Mouse (Mus musculus) forebrain, embryonic 10.5 days (tissue): ENCODE data around the gene Galm. TPM values are rescaled to one million over a fixed set of nuclear protein-coding genes. Genes with fewer than 3 reads are reported as not detected.

Experiments used
- DNase-seq: peaks from one replicate; pipeline ENCODE4 v3.0.0-alpha.2; 2017; ENCODE audit warnings: low spot score; ENCODE audit errors: extremely low spot score
- H3K27ac ChIP-seq: fragments of 300-500 bp; sonication (generic); 2 replicates; pipeline ENCODE4 v1.5.1; 2016; ENCODE audit warnings: mild to moderate bottlenecking
- H3K27me3 ChIP-seq: fragments of 300-500 bp; sonication (generic); 2 replicates; pipeline ENCODE4 v1.6.1; 2016; ENCODE audit warnings: mild to moderate bottlenecking; ENCODE audit not compliant: poor library complexity, severe bottlenecking
- H3K36me3 ChIP-seq: fragments of 300-500 bp; sonication (generic); replicated peaks from 2 replicates; pipeline ENCODE4 v1.6.1; 2016; ENCODE audit warnings: mild to moderate bottlenecking, moderate library complexity
- H3K4me1 ChIP-seq: fragments of 300-500 bp; sonication (generic); 2 replicates; pipeline ENCODE4 v1.6.1; 2016
- H3K4me3 ChIP-seq: fragments of 300-500 bp; sonication (generic); 2 replicates; pipeline ENCODE4 v1.5.1; 2016; ENCODE audit warnings: mild to moderate bottlenecking, moderate library complexity
- H3K9me3 ChIP-seq: fragments of 300-500 bp; sonication (generic); 2 replicates; pipeline ENCODE4 v1.6.1; 2016; ENCODE audit warnings: mild to moderate bottlenecking, moderate library complexity
- WGBS: fragments of 180-500 bp; shearing (Covaris S2); methylation state at CpG from one replicate; pipeline ENCODE4 v1.1.7; 2016; 5-methylcytosine and 5-hydroxymethylcytosine counted together
- polyA plus RNA-seq: library from polyadenylated mRNA; unstranded; fragments of >200 nt; fragmentation: Nextera tagmentation; extraction: Ambion mirVana; gene quantifications from 2 replicates; pipeline ENCODE4 v1.2.1, GENCODE M21; 2016

Galm gene
- polyA plus RNA-seq, 1 experiment from 2014 or later, result 15.5 TPM

GRCm38 (mm10) chr17:80131838-80132237, 4.6 kb downstream of the Galm start:
- no peaks in the 10 kb centered on the region for H3K9me3 ChIP-seq
- H3K4me1 ChIP-seq, result peaks cover 29% of the 10 kb centered on the region
- 88% methylated on average over 7 of the region's 7 CpGs for WGBS
- no peaks in the 10 kb centered on the region for H3K27me3 ChIP-seq
- no peaks in the 10 kb centered on the region for H3K36me3 ChIP-seq
- DNase-seq, result no peak
- no peak overlapping the region for H3K27ac ChIP-seq
- H3K4me3 ChIP-seq, result no peak overlapping the region

GRCm38 (mm10) chr17:80132502-80132901, 5.2 kb downstream of the Galm start:
- no peak for DNase-seq
- no peak overlapping the region for H3K27ac ChIP-seq
- H3K4me3 ChIP-seq, result no peak overlapping the region
- no peaks in the 10 kb centered on the region for H3K36me3 ChIP-seq
- no peaks in the 10 kb centered on the region for H3K9me3 ChIP-seq
- 80% methylated on average over 4 of the region's 4 CpGs for WGBS
- H3K4me1 ChIP-seq, result peaks cover 26% of the 10 kb centered on the region
- H3K27me3 ChIP-seq, result no peaks in the 10 kb centered on the region

- no peak overlapping the region for H3K4me3 ChIP-seq
- no peaks in the 10 kb centered on the region for H3K36me3 ChIP-seq
- H3K27me3 ChIP-seq, result no peaks in the 10 kb centered on the region
- no peak overlapping the region for H3K27ac ChIP-seq
- no peaks in the 10 kb centered on the region for H3K9me3 ChIP-seq
- WGBS, result 88% methylated on average over 17 of the region's 17 CpGs
- no peak for DNase-seq
- H3K4me1 ChIP-seq, result no peaks in the 10 kb centered on the region
Observed at GRCm38 (mm10) chr17:80138434-80139162, 11.3 kb downstream of the Galm start.

- Histone ChIP-seq H3K4me1 (no peaks in the 10 kb centered on the region), H3K27me3 (no peaks in the 10 kb centered on the region), H3K9me3 (no peaks in the 10 kb centered on the region), H3K36me3 (no peaks in the 10 kb centered on the region), H3K4me3 (no peak overlapping the region), H3K27ac (no peak overlapping the region)
- no peak for DNase-seq
- 79% methylated on average over 9 of the region's 9 CpGs for WGBS
Observed at GRCm38 (mm10) chr17:80139753-80140444, 12.6 kb downstream of the Galm start.

GRCm38 (mm10) chr17:80143478-80144232, 16.4 kb downstream of the Galm start:
- WGBS, result 89% methylated on average over 6 of the region's 6 CpGs

GRCm38 (mm10) chr17:80145210-80145609, 17.9 kb downstream of the Galm start:
- no peaks in the 10 kb centered on the region for H3K36me3 ChIP-seq
- no peaks in the 10 kb centered on the region for H3K27me3 ChIP-seq
- no peak overlapping the region for H3K27ac ChIP-seq
- no peaks in the 10 kb centered on the region for H3K9me3 ChIP-seq
- DNase-seq, result no peak
- H3K4me1 ChIP-seq, result peaks cover 15% of the 10 kb centered on the region
- 79% methylated on average over 7 of the region's 7 CpGs for WGBS
- H3K4me3 ChIP-seq, result no peak overlapping the region

More at GRCm38 (mm10) chr17:80143478-80144232, 16.4 kb downstream of the Galm start:
- Histone ChIP-seq H3K27me3 (no peaks in the 10 kb centered on the region), H3K4me3 (no peak overlapping the region), H3K4me1 (peaks cover 10% of the 10 kb centered on the region), H3K27ac (no peak overlapping the region), H3K9me3 (no peaks in the 10 kb centered on the region), H3K36me3 (no peaks in the 10 kb centered on the region)
- no peak for DNase-seq

- peaks cover 15% of the 10 kb centered on the region for H3K4me1 ChIP-seq
- H3K4me3 ChIP-seq, result no peak overlapping the region
- no peak overlapping the region for H3K27ac ChIP-seq
- no peaks in the 10 kb centered on the region for H3K27me3 ChIP-seq
- no peaks in the 10 kb centered on the region for H3K9me3 ChIP-seq
- 86% methylated on average over 3 of the region's 3 CpGs for WGBS
- DNase-seq, result no peak
- H3K36me3 ChIP-seq, result no peaks in the 10 kb centered on the region
Observed at GRCm38 (mm10) chr17:80145771-80146170, 18.5 kb downstream of the Galm start.

- 0 out of 2 replicates have a peak overlapping the region, but pooled peaks have one; percentile 48 for H3K27ac ChIP-seq
- 75% methylated on average over 23 of the region's 23 CpGs for WGBS
Observed at GRCm38 (mm10) chr17:80148053-80148994, 21.1 kb downstream of the Galm start.

GRCm38 (mm10) chr17:80148995-80149388, 21.7 kb downstream of the Galm start:
- DNase-seq, result no peak
- Histone ChIP-seq H3K4me1 (peaks cover 22% of the 10 kb centered on the region), H3K4me3 (no peak overlapping the region), H3K36me3 (no peaks in the 10 kb centered on the region), H3K27ac (no peak overlapping the region), H3K9me3 (no peaks in the 10 kb centered on the region), H3K27me3 (no peaks in the 10 kb centered on the region)
- 92% methylated on average over 6 of the region's 6 CpGs for WGBS

More at GRCm38 (mm10) chr17:80148053-80148994, 21.1 kb downstream of the Galm start:
- H3K9me3 ChIP-seq, result no peaks in the 10 kb centered on the region
- no peaks in the 10 kb centered on the region for H3K36me3 ChIP-seq
- no peaks in the 10 kb centered on the region for H3K27me3 ChIP-seq
- no peak for DNase-seq
- H3K4me1 ChIP-seq, result peaks cover 22% of the 10 kb centered on the region
- no peak overlapping the region; the same call in 1 of the 2 replicates for H3K4me3 ChIP-seq

- DNase-seq, result no peak
Observed at GRCm38 (mm10) chr17:80151353-80151752, 24.1 kb downstream of the Galm start.

GRCm38 (mm10) chr17:80152767-80153630, 25.7 kb downstream of the Galm start:
- H3K4me3 ChIP-seq, result no peak overlapping the region
- H3K27ac ChIP-seq, result no peak overlapping the region
- H3K27me3 ChIP-seq, result no peaks in the 10 kb centered on the region
- no peak for DNase-seq
- H3K36me3 ChIP-seq, result no peaks in the 10 kb centered on the region
- 82% methylated on average over 12 of the region's 12 CpGs for WGBS
- H3K4me1 ChIP-seq, result peaks cover 27% of the 10 kb centered on the region
- no peaks in the 10 kb centered on the region for H3K9me3 ChIP-seq

More at GRCm38 (mm10) chr17:80151353-80151752, 24.1 kb downstream of the Galm start:
- Histone ChIP-seq H3K4me3 (no peak overlapping the region), H3K27me3 (no peaks in the 10 kb centered on the region), H3K9me3 (no peaks in the 10 kb centered on the region), H3K4me1 (peaks cover 31% of the 10 kb centered on the region), H3K27ac (no peak overlapping the region), H3K36me3 (no peaks in the 10 kb centered on the region)
- WGBS, result 20% methylated on average over 5 of the region's 5 CpGs
